Mouse (Mus musculus) MEL (cell line): ENCODE measurements at regions not wholly inside any gene's neighbourhood (a gene's known extent, or its start where the extent isn't known, plus 50 kb on each side); places are given as distances from the start of the nearest gene placed in this dataset.

Experiments used
- DNase-seq: peaks from one replicate; pipeline ENCODE4 v3.0.0; 2011; ENCODE audit warnings: low read depth, low spot score
- H3K27ac ChIP-seq: 2 replicates; pipeline ENCODE4 v1.5.1; 2012; ENCODE audit warnings: low read depth, mild to moderate bottlenecking, control low read depth, low read length, moderate library complexity; ENCODE audit not compliant: control insufficient read depth
- H3K27me3 ChIP-seq, 2 experiments: fragments of 150-350 bp in 1 of 2; sonication (generic) in 1 of 2; 2 replicates each; pipeline ENCODE4 v1.6.1; 2012; ENCODE audit warnings: low read length in 2 of 2, mild to moderate bottlenecking in 2 of 2, improper control_type of control experiment in 1 of 2, moderate library complexity in 1 of 2; ENCODE audit not compliant: insufficient read depth in 2 of 2, control insufficient read depth in 1 of 2
- H3K36me3 ChIP-seq, 2 experiments: 2 replicates each; pipeline ENCODE4 v1.6.1; 2012 to 2014; ENCODE audit warnings: low read length in 2 of 2, improper control_type of control experiment in 1 of 2, inconsistent platforms in 1 of 2, mild to moderate bottlenecking in 1 of 2; ENCODE audit not compliant: insufficient read depth in 2 of 2, control insufficient read depth in 1 of 2
- H3K4me1 ChIP-seq, 2 experiments: fragments of 150-350 bp in 1 of 2; sonication (generic) in 1 of 2; 2 replicates each; pipeline ENCODE4 v1.6.1; 2012; ENCODE audit warnings: low read length in 2 of 2, improper control_type of control experiment in 1 of 2, mild to moderate bottlenecking in 1 of 2; ENCODE audit not compliant: insufficient read depth in 2 of 2, control insufficient read depth in 1 of 2
- H3K4me3 ChIP-seq, 2 experiments: fragments of 150-350 bp in 1 of 2; sonication (generic) in 1 of 2; 2 replicates each; pipeline ENCODE4 v1.5.1; 2012; ENCODE audit warnings: low read depth in 2 of 2, low read length in 2 of 2, mild to moderate bottlenecking in 2 of 2, moderate library complexity in 2 of 2, control low read depth in 1 of 2, improper control_type of control experiment in 1 of 2; ENCODE audit not compliant: control insufficient read depth in 1 of 2, insufficient read depth in 1 of 2
- H3K79me2 ChIP-seq: 2 replicates; pipeline ENCODE4 v1.6.1; 2012; ENCODE audit warnings: mild to moderate bottlenecking, low read length, moderate library complexity; ENCODE audit not compliant: control insufficient read depth, poor library complexity, insufficient read depth
- H3K9ac ChIP-seq: 2 replicates; pipeline ENCODE4 v1.6.1; 2012; ENCODE audit warnings: low read depth, mild to moderate bottlenecking, control low read depth, low read length, moderate library complexity; ENCODE audit not compliant: control insufficient read depth, poor library complexity, severe bottlenecking
- H3K9me3 ChIP-seq: fragments of 150-350 bp; sonication (generic); replicated peaks from 2 replicates; pipeline ENCODE4 v1.6.1; 2012; ENCODE audit warnings: mild to moderate bottlenecking, low read length, improper control_type of control experiment, moderate library complexity; ENCODE audit not compliant: insufficient read depth
- BHLHE40 ChIP-seq: IDR thresholded peaks from 2 replicates; pipeline ENCODE4 v1.6.1; 2012; ENCODE audit warnings: low read depth, mild to moderate bottlenecking, inconsistent platforms, low read length, improper control_type of control experiment, borderline replicate concordance
- CHD1 ChIP-seq: IDR thresholded peaks from 2 replicates; pipeline ENCODE4 v1.6.1; 2012; ENCODE audit warnings: low read depth, mild to moderate bottlenecking, inconsistent platforms, low read length, improper control_type of control experiment
- E2F4 ChIP-seq: IDR thresholded peaks from 2 replicates; pipeline ENCODE4 v1.6.1; 2011; ENCODE audit warnings: low read depth, low read length, improper control_type of control experiment, borderline replicate concordance
- ETS1 ChIP-seq: IDR thresholded peaks from 2 replicates; pipeline ENCODE4 v1.6.1; 2012; ENCODE audit warnings: low read depth, mild to moderate bottlenecking, inconsistent platforms, low read length, improper control_type of control experiment, moderate library complexity
- HCFC1 ChIP-seq: IDR thresholded peaks from 2 replicates; pipeline ENCODE4 v1.6.1; 2012; ENCODE audit warnings: low read depth, mild to moderate bottlenecking, inconsistent platforms, low read length, improper control_type of control experiment, moderate library complexity
- MAX ChIP-seq: IDR thresholded peaks from 2 replicates; pipeline ENCODE4 v1.6.1; 2011; ENCODE audit warnings: low read length, improper control_type of control experiment
- MXI1 ChIP-seq: IDR thresholded peaks from 2 replicates; pipeline ENCODE4 v1.6.1; 2011; ENCODE audit warnings: mild to moderate bottlenecking, low read depth, low read length, improper control_type of control experiment
- MYB ChIP-seq: IDR thresholded peaks from 2 replicates; pipeline ENCODE4 v1.6.1; 2011; ENCODE audit warnings: mild to moderate bottlenecking, low read depth, low read length, improper control_type of control experiment
- MYC ChIP-seq: IDR thresholded peaks from 2 replicates; pipeline ENCODE4 v1.6.1; 2011; ENCODE audit warnings: low read depth, mild to moderate bottlenecking, low read length, improper control_type of control experiment, moderate library complexity
- NRF1 ChIP-seq: IDR thresholded peaks from 2 replicates; pipeline ENCODE4 v1.6.1; 2014; ENCODE audit warnings: low read depth, mild to moderate bottlenecking, inconsistent platforms, low read length, improper control_type of control experiment, moderate library complexity; ENCODE audit not compliant: poor library complexity, insufficient read depth, severe bottlenecking
- POLR2AphosphoS2 ChIP-seq: IDR thresholded peaks from 2 replicates; pipeline ENCODE4 v1.6.1; 2011; ENCODE audit warnings: low read length, improper control_type of control experiment
- RAD21 ChIP-seq: IDR thresholded peaks from 2 replicates; pipeline ENCODE4 v1.6.1; 2011; ENCODE audit warnings: mild to moderate bottlenecking, low read depth, low read length, improper control_type of control experiment
- RCOR1 ChIP-seq: IDR thresholded peaks from 2 replicates; pipeline ENCODE4 v1.6.1; 2012; ENCODE audit warnings: low read depth, mild to moderate bottlenecking, inconsistent platforms, low read length, improper control_type of control experiment
- SIN3A ChIP-seq: IDR thresholded peaks from 2 replicates; pipeline ENCODE4 v1.6.1; 2012; ENCODE audit warnings: low read length, improper control_type of control experiment, inconsistent platforms
- SMC3 ChIP-seq: IDR thresholded peaks from 2 replicates; pipeline ENCODE4 v1.6.1; 2011; ENCODE audit warnings: low read depth, low read length, improper control_type of control experiment
- TCF12 ChIP-seq: IDR thresholded peaks from 2 replicates; pipeline ENCODE4 v1.6.1; 2014; ENCODE audit warnings: low read depth, mild to moderate bottlenecking, inconsistent platforms, low read length, improper control_type of control experiment, moderate library complexity
- USF1 ChIP-seq: IDR thresholded peaks from 2 replicates; pipeline ENCODE4 v1.6.1; 2014; ENCODE audit warnings: low read depth, mild to moderate bottlenecking, inconsistent platforms, low read length, improper control_type of control experiment, moderate library complexity
- ZC3H11A ChIP-seq: IDR thresholded peaks from 2 replicates; pipeline ENCODE4 v1.6.1; 2012; ENCODE audit warnings: low read depth, mild to moderate bottlenecking, inconsistent platforms, low read length, improper control_type of control experiment
- ZKSCAN1 ChIP-seq: IDR thresholded peaks from 2 replicates; pipeline ENCODE4 v1.6.1; 2012; ENCODE audit warnings: low read depth, mild to moderate bottlenecking, inconsistent platforms, low read length, improper control_type of control experiment, moderate library complexity

- no peaks in the 10 kb centered on the region for H3K36me3 ChIP-seq
- TF ChIP-seq ZKSCAN1 (no peak), RAD21 (no peak), ZC3H11A (no peak), MAX (no peak), TCF12 (no peak), ETS1 (no peak), CHD1 (no peak), SMC3 (no peak), NRF1 (no peak), MYC (no peak), MXI1 (no peak), USF1 (no peak), SIN3A (no peak)
- TF ChIP-seq, all 39 proteins: peak for 0
- Histone ChIP-seq H3K9ac (no peak overlapping the region), H3K4me3 (no peak overlapping the region), H3K9me3 (no peaks in the 10 kb centered on the region), H3K4me1 (no peaks in the 10 kb centered on the region), H3K79me2 (no peaks in the 10 kb centered on the region), H3K27ac (no peak overlapping the region), H3K27me3 (no peaks in the 10 kb centered on the region)
- no peak for DNase-seq
Measured at GRCm38 (mm10) chr9:32933237-32934071, 297.4 kb downstream of the Ets1 start.

- Histone ChIP-seq H3K27me3 (no peaks in the 10 kb centered on the region), H3K4me1 (no peaks in the 10 kb centered on the region), H3K36me3 (no peaks in the 10 kb centered on the region), H3K9me3 (no peaks in the 10 kb centered on the region), H3K27ac (no peak overlapping the region), H3K9ac (no peak overlapping the region), H3K4me3 (no peak overlapping the region), H3K79me2 (no peaks in the 10 kb centered on the region)
- no peak for TF ChIP-seq MYB
- TF ChIP-seq BHLHE40 = no peak
- TF ChIP-seq POLR2AphosphoS2 = no peak
- no peak for TF ChIP-seq HCFC1
- TF ChIP-seq RCOR1 = no peak
- TF ChIP-seq SIN3A = no peak
- no peak for TF ChIP-seq E2F4
- DNase-seq = no peak
Measured at GRCm38 (mm10) chr9:32934436-32934835, 298.4 kb downstream of the Ets1 start.
